Mouse (Mus musculus) spleen, adult 12 weeks (tissue): Measurements from ENCODE around the gene Hps4.

Experiments
- DNase-seq: peaks from one replicate; pipeline ENCODE4 v3.0.0; 2022; ENCODE audit warnings: low spot score

Gene Hps4

GRCm38 (mm10) chr5:112324637-112325545 is 18.0 kb upstream of the Hps4 start:
- DNase-seq: peak; percentile 41

GRCm38 (mm10) chr5:112325546-112326445 is 17.1 kb upstream of the Hps4 start, which contains the start of gene Tfip11:
Tfip11 (plus strand) TSS chr5:112326358.
- peak; percentile 88 for DNase-seq

GRCm38 (mm10) chr5:112326446-112327009 is 16.4 kb upstream of the Hps4 start:
- DNase-seq: no peak

GRCm38 (mm10) chr5:112327854-112328253 is 15.0 kb upstream of the Hps4 start:
- no peak for DNase-seq

GRCm38 (mm10) chr5:112329805-112330564 is 12.9 kb upstream of the Hps4 start:
- DNase-seq: no peak

GRCm38 (mm10) chr5:112335473-112335872 is 7.4 kb upstream of the Hps4 start:
- DNase-seq: peak; percentile 35

GRCm38 (mm10) chr5:112337004-112337403 is 5.9 kb upstream of the Hps4 start:
- no peak for DNase-seq

GRCm38 (mm10) chr5:112339215-112339614 is 3.7 kb upstream of the Hps4 start:
- no peak for DNase-seq

GRCm38 (mm10) chr5:112343205-112343595 is 317 bp downstream of the Hps4 start:
- DNase-seq: no peak

- no peak for DNase-seq
Measured at GRCm38 (mm10) chr5:112344092-112344960, 1.4 kb downstream of the Hps4 start.

- DNase-seq: no peak
Measured at GRCm38 (mm10) chr5:112346211-112346965, 3.5 kb downstream of the Hps4 start.

GRCm38 (mm10) chr5:112349169-112349568 is 6.3 kb downstream of the Hps4 start:
- no peak for DNase-seq

GRCm38 (mm10) chr5:112355493-112355892 is 12.6 kb downstream of the Hps4 start:
- DNase-seq: no peak

GRCm38 (mm10) chr5:112355910-112356309 is 13.0 kb downstream of the Hps4 start, which contains the start of gene Gm6583:
Gm6583 (minus strand) TSS chr5:112356033.
- no peak for DNase-seq

- DNase-seq: no peak
Measured at GRCm38 (mm10) chr5:112356322-112356721, 13.4 kb downstream of the Hps4 start.

GRCm38 (mm10) chr5:112359520-112359919 is 16.6 kb downstream of the Hps4 start:
- DNase-seq: no peak

- DNase-seq: no peak
Measured at GRCm38 (mm10) chr5:112360077-112360476, 17.2 kb downstream of the Hps4 start.

- no peak for DNase-seq
Measured at GRCm38 (mm10) chr5:112364184-112364797, 21.4 kb downstream of the Hps4 start.

GRCm38 (mm10) chr5:112366879-112367278 is 24.0 kb downstream of the Hps4 start:
- no peak for DNase-seq
